Mouse (Mus musculus) c-Kit-positive CD71-positive TER-119-positive erythroid progenitor cells, embryonic 14.5 days (primary cell): ENCODE measurements at regions not wholly inside any gene's neighbourhood (a gene's known extent, or its start where the extent isn't known, plus 50 kb on each side); places are given as distances from the start of the nearest gene placed in this dataset.

Experiments
- DNase-seq: peaks from one replicate; pipeline ENCODE4 v3.0.0-alpha.2; 2013; ENCODE audit warnings: low spot score

- no peak for DNase-seq
Measured at GRCm38 (mm10) chr15:88472351-88473100, 127.6 kb upstream of the Zdhhc25 start.

- no peak for DNase-seq
Measured at GRCm38 (mm10) chr15:88473221-88473620, 126.9 kb upstream of the Zdhhc25 start.

GRCm38 (mm10) chr15:88483471-88483870 is 116.6 kb upstream of the Zdhhc25 start:
- DNase-seq: no peak

- DNase-seq: no peak
Measured at GRCm38 (mm10) chr15:88489715-88490114, 110.4 kb upstream of the Zdhhc25 start.

GRCm38 (mm10) chr15:88490316-88491090 is 109.6 kb upstream of the Zdhhc25 start:
- DNase-seq: no peak

- DNase-seq: no peak
Measured at GRCm38 (mm10) chr15:88491091-88491366, 109.1 kb upstream of the Zdhhc25 start.

GRCm38 (mm10) chr15:88497957-88498356 is 102.1 kb upstream of the Zdhhc25 start:
- DNase-seq: no peak

GRCm38 (mm10) chr15:88502311-88502710 is 97.8 kb upstream of the Zdhhc25 start:
- DNase-seq: no peak

- no peak for DNase-seq
Measured at GRCm38 (mm10) chr15:88503896-88504295, 96.2 kb upstream of the Zdhhc25 start.

- no peak for DNase-seq
Measured at GRCm38 (mm10) chr15:88505491-88506119, 94.5 kb upstream of the Zdhhc25 start.

GRCm38 (mm10) chr15:88507886-88508285 is 92.2 kb upstream of the Zdhhc25 start:
- no peak for DNase-seq

GRCm38 (mm10) chr15:88508971-88509370 is 91.1 kb upstream of the Zdhhc25 start:
- no peak for DNase-seq

GRCm38 (mm10) chr15:88509626-88510025 is 90.5 kb upstream of the Zdhhc25 start:
- no peak for DNase-seq

- no peak for DNase-seq
Measured at GRCm38 (mm10) chr15:88514091-88514490, 86.0 kb upstream of the Zdhhc25 start.

- no peak for DNase-seq
Measured at GRCm38 (mm10) chr15:88531218-88531617, 68.9 kb upstream of the Zdhhc25 start.

GRCm38 (mm10) chr15:88532008-88532407 is 68.1 kb upstream of the Zdhhc25 start:
- no peak for DNase-seq

GRCm38 (mm10) chr15:88533354-88533753 is 66.7 kb upstream of the Zdhhc25 start:
- DNase-seq: no peak

- DNase-seq: no peak
Measured at GRCm38 (mm10) chr15:88535516-88535915, 64.6 kb upstream of the Zdhhc25 start.

- DNase-seq: no peak
Measured at GRCm38 (mm10) chr15:88537190-88537589, 62.9 kb upstream of the Zdhhc25 start.

- DNase-seq: no peak
Measured at GRCm38 (mm10) chr15:88542567-88542966, 57.5 kb upstream of the Zdhhc25 start.

GRCm38 (mm10) chr15:88544216-88544615 is 55.9 kb upstream of the Zdhhc25 start:
- no peak for DNase-seq

- no peak for DNase-seq
Measured at GRCm38 (mm10) chr15:88548261-88548660, 51.8 kb upstream of the Zdhhc25 start.
